Mouse (Mus musculus) heart, adult 8-10 months (tissue): ENCODE measurements around the gene Tpk1. TPM values are rescaled to one million over a fixed set of nuclear protein-coding genes. Genes with fewer than 3 reads are reported as not detected.
A peak's percentile ranks its signal among the peaks of the same experiment; 100 is the strongest.

Source experiments
- DNase-seq: peaks from one replicate; pipeline ENCODE4 v3.0.0; 2022; ENCODE audit warnings: low spot score
- total RNA-seq, 4 experiments: library from RNA; stranded (reverse); gene quantifications; 2 replicates each; pipeline ENCODE4 v1.2.4; 2022

Gene Tpk1
- total RNA-seq, 4 experiments from 2014 or later: 1.2 to 4.0 (median 2.4) TPM

- no peak for DNase-seq
These were observed 305.9 kb downstream of the Tpk1 start for GRCm38 (mm10) chr6:43360214-43360613.

GRCm38 (mm10) chr6:43354562-43355241, 311.4 kb downstream of the Tpk1 start:
- DNase-seq: no peak

- DNase-seq: no peak
These were observed 312.6 kb downstream of the Tpk1 start for GRCm38 (mm10) chr6:43353446-43353845.

GRCm38 (mm10) chr6:43349083-43349482, 317.0 kb downstream of the Tpk1 start:
- no peak for DNase-seq

- no peak for DNase-seq
These were observed 318.4 kb downstream of the Tpk1 start for GRCm38 (mm10) chr6:43347637-43348036.

GRCm38 (mm10) chr6:43343006-43343405, 323.1 kb downstream of the Tpk1 start:
- DNase-seq: no peak

GRCm38 (mm10) chr6:43342386-43342785, 323.7 kb downstream of the Tpk1 start:
- no peak for DNase-seq

- DNase-seq: no peak
These were observed 327.3 kb downstream of the Tpk1 start for GRCm38 (mm10) chr6:43338804-43339203.

- peak; percentile 40 for DNase-seq
These were observed 328.6 kb downstream of the Tpk1 start for GRCm38 (mm10) chr6:43337491-43337961.

GRCm38 (mm10) chr6:43335619-43336234, 330.4 kb downstream of the Tpk1 start:
- no peak for DNase-seq

GRCm38 (mm10) chr6:43333479-43333878, 332.6 kb downstream of the Tpk1 start:
- DNase-seq: no peak

- no peak for DNase-seq
These were observed 353.0 kb downstream of the Tpk1 start for GRCm38 (mm10) chr6:43312961-43313656.

- no peak for DNase-seq
These were observed 353.5 kb downstream of the Tpk1 start for GRCm38 (mm10) chr6:43312546-43312945.

- no peak for DNase-seq
These were observed 356.0 kb downstream of the Tpk1 start for GRCm38 (mm10) chr6:43310071-43310470.

- DNase-seq: no peak
These were observed 356.6 kb downstream of the Tpk1 start, which contains the start of gene Nobox for GRCm38 (mm10) chr6:43309454-43309853. Gene Nobox, minus strand, starts transcription at chr6:43309554.

- DNase-seq: no peak
These were observed 368.6 kb downstream of the Tpk1 start for GRCm38 (mm10) chr6:43297508-43297850.

- DNase-seq: peak; percentile 35
These were observed 369.1 kb downstream of the Tpk1 start for GRCm38 (mm10) chr6:43296798-43297507.

GRCm38 (mm10) chr6:43295908-43296307, 370.2 kb downstream of the Tpk1 start:
- no peak for DNase-seq
